Comparison of ENCODE assay signal across 15 mouse cellular contexts in genomic region chr7:142020827-142021226, GRCm38 (mm10). TPM values are rescaled to one million over a fixed set of nuclear protein-coding genes. Genes with fewer than 3 reads are reported as not detected.
DNase-seq lines count a peak whose midpoint lies in the region; ATAC-seq and TF ChIP-seq lines count a peak whose summit lies in the region.
"Had no signal": no experiment of that assay in that cellular context is flagged by ENCODE, and none has a peak within 500 bp of the region (broad histone marks: within the 10 kb centered on the region; RNA-seq: fewer than 3 reads in every experiment).

No protein-coding gene starts in this region.

- no peak for TF ChIP-seq CTCF in heart, postnatal 0 days (IDR thresholded peaks at IDR 0.05; ENCODE audit: low read depth)
- no peak for TF ChIP-seq CTCF in left cerebral cortex, adult 2 months (IDR thresholded peaks at IDR 0.05)
- TF ChIP-seq CTCF in lung, postnatal 0 days (IDR thresholded peaks at IDR 0.05) = no peak

- peak overlapping the region; percentile 35; the same call in 1 of the 2 replicates for H3K27ac ChIP-seq in heart, postnatal 0 days (ENCODE audit: low read depth)
- H3K27ac ChIP-seq in heart, embryonic 10.5 days = no peak overlapping the region
- H3K27ac ChIP-seq in left cerebral cortex, adult 2 months = peak overlapping the region; percentile 21; the same call in 1 of the 2 replicates
- 0 out of 2 replicates have a peak overlapping the region, but pooled peaks have one; percentile 17 for H3K27ac ChIP-seq in brown adipose tissue, adult 24 weeks (replicated peaks; ENCODE audit: low read depth, low read length)
- peak overlapping the region; percentile 54; the same call in 1 of the 2 replicates for H3K27ac ChIP-seq in lung, postnatal 0 days (ENCODE audit: low read length)
- H3K27ac ChIP-seq: hindbrain, embryonic 12.5 days; macrophage; midbrain, embryonic 13.5 days had no signal

- intact Hi-C loops in left cerebral cortex, adult 2 months (cut with DNase I) = no loop called here

- DNase-seq in heart, postnatal 0 days (ENCODE audit: low spot score) = no peak
- no peak for DNase-seq in heart, embryonic 10.5 days (ENCODE audit: low spot score)
- no peak for DNase-seq in left cerebral cortex, adult 2 months (ENCODE audit: extremely low spot score in 1 of 2, low spot score in 2 of 2)
- DNase-seq in left cerebral cortex, adult 9 months (ENCODE audit: low spot score in 2 of 2) = no peak
- no peak for DNase-seq in lung, postnatal 0 days (ENCODE audit: low spot score)
- DNase-seq in cerebellum, postnatal 10 days = no peak
- DNase-seq in frontal cortex, postnatal 14 days (ENCODE audit: low spot score in 2 of 2) = no peak
- DNase-seq: adrenal gland, postnatal 14 days; thymus, adult 18-20 months had no signal

- no peak overlapping the region for H3K4me2 ChIP-seq in heart, postnatal 0 days (ENCODE audit: low read depth, low read length)
- H3K4me2 ChIP-seq in lung, postnatal 0 days (replicated peaks; ENCODE audit: low read depth, low read length) = no peak overlapping the region
- H3K4me2 ChIP-seq: hindbrain, embryonic 12.5 days; limb, embryonic 13.5 days; midbrain, embryonic 13.5 days had no signal

- H3K36me3 ChIP-seq in heart, postnatal 0 days (replicated peaks; ENCODE audit: control insufficient read depth, insufficient read depth, low read length) = peaks cover 6% of the 10 kb centered on the region; the same call in 1 of the 2 replicates
- H3K36me3 ChIP-seq in heart, embryonic 10.5 days = peaks cover 3% of the 10 kb centered on the region; the same call in 1 of the 2 replicates
- H3K36me3 ChIP-seq in lung, postnatal 0 days (ENCODE audit: insufficient read depth, low read length) = no peaks in the 10 kb centered on the region

- H3K9me3 ChIP-seq in heart, postnatal 0 days (replicated peaks; ENCODE audit: control insufficient read depth, low read length) = no peaks in the 10 kb centered on the region
- no peaks in the 10 kb centered on the region for H3K9me3 ChIP-seq in heart, embryonic 10.5 days
- no peaks in the 10 kb centered on the region for H3K9me3 ChIP-seq in lung, postnatal 0 days (ENCODE audit: low read length)
- H3K9me3 ChIP-seq: G1E; hindbrain, embryonic 12.5 days; limb, embryonic 13.5 days; midbrain, embryonic 13.5 days had no signal

- 51% methylated on average over 3 of the region's 3 CpGs for WGBS in heart, postnatal 0 days
- WGBS in heart, embryonic 10.5 days = 70% methylated on average over 3 of the region's 3 CpGs
- 34% methylated on average over 3 of the region's 3 CpGs for WGBS in lung, postnatal 0 days

- no peak overlapping the region for H3K9ac ChIP-seq in heart, postnatal 0 days (replicated peaks; ENCODE audit: low read depth, low read length)
- H3K9ac ChIP-seq in lung, postnatal 0 days (replicated peaks; ENCODE audit: low read depth) = no peak overlapping the region
- H3K9ac ChIP-seq: hindbrain, embryonic 12.5 days; limb, embryonic 13.5 days; midbrain, embryonic 13.5 days had no signal

- TF ChIP-seq EP300 in heart, postnatal 0 days (IDR thresholded peaks at IDR 0.05; ENCODE audit: low read depth) = no peak
- no peak for TF ChIP-seq EP300 in lung, postnatal 0 days (IDR thresholded peaks at IDR 0.05)

- H3K27me3 ChIP-seq in heart, postnatal 0 days (ENCODE audit: control insufficient read depth, insufficient read depth, low read length) = no peaks in the 10 kb centered on the region
- no peaks in the 10 kb centered on the region for H3K27me3 ChIP-seq in heart, embryonic 10.5 days (ENCODE audit: insufficient read depth, poor library complexity, severe bottlenecking)
- no peaks in the 10 kb centered on the region for H3K27me3 ChIP-seq in lung, postnatal 0 days (replicated peaks; ENCODE audit: insufficient read depth, low read length)
- H3K27me3 ChIP-seq: hindbrain, embryonic 12.5 days; limb, embryonic 13.5 days; midbrain, embryonic 13.5 days had no signal

- H3K4me1 ChIP-seq in heart, postnatal 0 days (ENCODE audit: control insufficient read depth, insufficient read depth) = peaks cover 12% of the 10 kb centered on the region
- H3K4me1 ChIP-seq in heart, embryonic 10.5 days = peaks cover 44% of the 10 kb centered on the region
- peaks cover 21% of the 10 kb centered on the region; the same call in 1 of the 2 replicates for H3K4me1 ChIP-seq in brown adipose tissue, adult 24 weeks (ENCODE audit: control insufficient read depth, insufficient read depth, insufficient read length, low read length)
- peaks cover 25% of the 10 kb centered on the region; the same call in 1 of the 2 replicates for H3K4me1 ChIP-seq in lung, postnatal 0 days (ENCODE audit: insufficient read depth, low read depth, low read length)

- no peak overlapping the region for H3K4me3 ChIP-seq in heart, postnatal 0 days (ENCODE audit: low read depth, low read length)
- H3K4me3 ChIP-seq in heart, embryonic 10.5 days = no peak overlapping the region
- no peak overlapping the region for H3K4me3 ChIP-seq in left cerebral cortex, adult 2 months
- H3K4me3 ChIP-seq in brown adipose tissue, adult 24 weeks (ENCODE audit: insufficient read depth, low read depth, low read length) = no peak overlapping the region
- no peak overlapping the region for H3K4me3 ChIP-seq in lung, postnatal 0 days (ENCODE audit: low read depth, low read length)
- H3K4me3 ChIP-seq: hindbrain, embryonic 12.5 days; limb, embryonic 13.5 days; midbrain, embryonic 13.5 days had no signal

- ATAC-seq in heart, postnatal 0 days (ENCODE audit: insufficient read depth, low read depth) = no peak
- ATAC-seq in lung, postnatal 0 days = no peak
- ATAC-seq: midbrain, embryonic 13.5 days had no signal

RNA-seq across cellular contexts. Expression of gene Mob2, which starts 40.0 kb away (rescaled TPM):
- total RNA-seq in heart, postnatal 0 days (2014; rRNA removed; ENCODE audit: low replicate concordance) = 48.3 and 53.6 TPM in 2 replicates
- 45.5 and 49.6 TPM in 2 replicates for polyA plus RNA-seq in heart, postnatal 0 days (2015; fragmentation: Nextera tagmentation; extraction: Ambion mirVana)
- polyA plus RNA-seq in heart, embryonic 10.5 days (2016; fragmentation: Nextera tagmentation; extraction: Ambion mirVana) = 52.4 and 54.9 TPM in 2 replicates
- 10 to 100 TPM; 37.6 to 38.7 TPM for total RNA-seq in left cerebral cortex, adult 2 months (2021)
- polyA plus RNA-seq in brown adipose tissue, adult 24 weeks (2012; ENCODE audit: insufficient read depth, insufficient read length, missing spikeins) = 29.6 and 34.7 TPM in 2 replicates
- polyA plus RNA-seq in lung, postnatal 0 days (2015; fragmentation: Nextera tagmentation; extraction: Ambion mirVana) = 85.9 and 104 TPM in 2 replicates
